Mouse (Mus musculus) megakaryocyte, embryonic 14.5 days (primary cell): ENCODE results near the gene Sptssb.

Source experiments
- FLI1 ChIP-seq: IDR thresholded peaks from 2 replicates; pipeline ENCODE4 v1.6.1; 2012; ENCODE audit warnings: low read length, inconsistent platforms, mixed read lengths
- GATA1 ChIP-seq: IDR thresholded peaks from 3 replicates; pipeline ENCODE4 v1.6.1; 2012; ENCODE audit warnings: mixed read lengths, low read length, inconsistent platforms, borderline replicate concordance

DNA sequence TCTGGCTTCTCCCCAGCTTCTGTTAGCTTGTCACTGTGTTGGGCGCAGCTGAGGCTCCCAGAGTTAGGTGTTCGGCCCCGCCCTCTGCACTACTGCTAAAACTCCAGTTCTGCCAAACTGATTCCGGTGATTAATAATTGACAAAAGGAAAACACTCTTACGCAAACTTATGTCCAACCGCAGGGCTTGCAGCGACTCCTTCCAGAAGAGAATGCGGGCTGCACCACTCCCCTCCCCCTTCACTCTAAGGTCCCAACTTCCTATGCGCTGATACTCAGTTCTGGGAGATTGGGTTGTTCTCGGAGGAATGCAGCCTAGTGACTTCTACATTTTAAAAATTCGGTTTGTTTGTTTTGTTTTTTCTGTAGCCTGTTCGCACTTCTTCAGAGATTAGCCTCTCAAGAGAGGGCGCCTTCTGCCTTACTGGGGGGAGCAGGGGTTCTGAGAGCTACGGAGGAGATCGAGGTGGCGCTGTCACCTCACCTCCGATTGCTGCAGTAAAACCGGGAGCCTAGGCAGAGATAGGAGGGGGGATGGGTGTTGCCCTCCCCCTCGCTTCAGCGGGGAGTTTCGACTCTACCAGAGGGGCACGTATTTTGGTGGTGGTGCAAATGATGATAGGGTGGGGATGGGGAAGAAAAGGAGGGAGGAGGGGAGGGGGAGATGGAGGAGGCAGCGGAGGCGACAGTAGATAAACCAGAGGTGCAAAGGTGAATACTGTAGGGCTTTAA lies at the start of gene Sptssb:
- TF ChIP-seq GATA1 (no peak), FLI1 (no peak)
